Mouse (Mus musculus) layer of hippocampus, adult 8-10 months (tissue): ENCODE data around the gene E130308A19Rik. TPM values are rescaled to one million over a fixed set of nuclear protein-coding genes. Genes with fewer than 3 reads are reported as not detected.

Source experiments
- DNase-seq, 2 experiments: peaks; one replicate each; pipeline ENCODE4 v3.0.0; 2022; ENCODE audit warnings: low spot score in 2 of 2
- total RNA-seq, 4 experiments: library from RNA; stranded (reverse); gene quantifications; 2 replicates each; pipeline ENCODE4 v1.2.4; 2022

E130308A19Rik gene
- total RNA-seq = 10 to 100 TPM; 11.6 to 16.6 (median 13.0) TPM

DNA sequence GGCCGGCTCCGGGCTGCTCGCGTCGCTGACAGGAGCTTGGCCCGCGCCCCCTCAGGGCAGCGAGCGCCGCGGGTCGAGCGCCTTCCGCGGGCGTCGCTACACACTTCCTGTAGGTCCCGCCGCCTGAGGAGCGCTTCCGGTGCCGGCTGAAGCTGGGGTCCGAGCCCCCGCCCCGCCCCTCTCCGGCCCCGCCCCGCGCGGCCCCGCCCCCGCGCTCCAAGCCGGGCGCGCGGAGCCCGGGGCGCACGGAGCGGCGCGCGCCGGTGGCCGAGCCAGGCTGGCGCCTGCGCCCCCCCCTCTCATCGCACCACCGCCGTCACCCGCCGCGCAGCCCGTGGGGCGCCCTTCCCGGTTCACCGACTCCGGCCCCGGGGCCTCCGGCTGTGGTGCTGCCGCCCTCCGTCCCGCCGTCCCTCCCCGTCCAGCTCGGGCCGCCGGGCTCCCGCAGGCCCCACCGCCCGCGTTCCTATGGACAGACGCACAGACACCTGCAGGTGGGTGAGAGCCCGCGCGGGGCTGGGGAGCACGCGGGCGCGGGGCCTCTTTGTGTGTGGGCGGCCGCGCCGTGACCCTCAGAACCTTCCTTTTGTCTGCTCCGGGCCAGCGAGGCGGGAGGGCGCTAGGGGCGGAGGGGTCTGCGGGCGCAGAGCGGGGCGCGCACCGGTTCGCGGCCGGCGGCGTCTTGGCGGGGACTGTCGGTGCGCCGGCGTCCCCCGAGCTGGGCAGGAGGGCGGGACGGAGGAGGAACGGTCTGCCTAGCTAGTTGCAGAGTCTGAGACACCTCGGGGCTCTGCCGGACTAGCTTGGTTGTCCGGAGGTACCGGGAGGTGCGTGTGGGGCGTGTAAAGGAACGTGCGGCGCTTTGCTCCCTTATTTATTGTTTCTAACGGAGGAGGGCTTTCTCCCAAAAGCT, at the start of gene E130308A19Rik:
Gene E130308A19Rik (plus strand): TSS at position 214 of the 913 bp plus-strand sequence.
- DNase-seq = peak; percentile 29 to 43

DNA sequence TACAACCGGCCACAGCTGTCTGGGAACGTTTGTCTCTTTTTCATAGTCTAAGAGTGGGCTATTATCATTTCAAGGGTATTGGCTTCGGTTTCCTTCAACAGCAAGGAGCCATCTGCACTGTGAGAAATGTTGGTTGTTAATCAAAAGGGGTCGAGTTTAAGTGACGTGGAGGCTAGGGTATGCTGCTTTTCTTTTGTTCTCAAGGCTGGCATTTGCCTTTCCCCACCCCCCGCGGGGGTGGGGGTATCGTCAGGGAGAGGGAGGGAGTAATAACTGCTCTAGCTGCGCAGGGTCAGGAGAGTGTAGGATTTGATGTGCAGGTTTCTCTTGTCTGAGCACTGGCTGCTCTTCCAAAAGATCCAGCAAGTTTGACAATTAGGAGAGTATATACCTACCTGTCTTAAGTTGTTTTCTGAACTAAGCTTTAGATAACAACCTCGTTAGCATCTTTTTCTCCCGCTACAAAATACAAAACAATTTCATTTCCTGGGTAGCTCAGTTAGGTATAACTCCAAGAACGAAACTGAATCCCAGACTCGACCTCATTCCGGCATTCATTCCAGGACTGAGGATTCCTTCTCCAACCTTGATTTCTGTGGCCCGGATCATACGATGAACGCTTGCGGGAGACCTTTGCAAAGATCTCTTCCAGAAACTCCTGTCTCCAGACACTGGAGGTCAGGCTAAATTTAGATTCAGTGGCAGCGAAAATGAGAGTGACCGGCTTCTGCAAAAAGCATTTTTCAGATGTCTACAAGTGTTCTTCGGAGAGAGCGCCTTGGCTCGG, 45.3 kb upstream of the E130308A19Rik start:
- DNase-seq = no peak

DNA sequence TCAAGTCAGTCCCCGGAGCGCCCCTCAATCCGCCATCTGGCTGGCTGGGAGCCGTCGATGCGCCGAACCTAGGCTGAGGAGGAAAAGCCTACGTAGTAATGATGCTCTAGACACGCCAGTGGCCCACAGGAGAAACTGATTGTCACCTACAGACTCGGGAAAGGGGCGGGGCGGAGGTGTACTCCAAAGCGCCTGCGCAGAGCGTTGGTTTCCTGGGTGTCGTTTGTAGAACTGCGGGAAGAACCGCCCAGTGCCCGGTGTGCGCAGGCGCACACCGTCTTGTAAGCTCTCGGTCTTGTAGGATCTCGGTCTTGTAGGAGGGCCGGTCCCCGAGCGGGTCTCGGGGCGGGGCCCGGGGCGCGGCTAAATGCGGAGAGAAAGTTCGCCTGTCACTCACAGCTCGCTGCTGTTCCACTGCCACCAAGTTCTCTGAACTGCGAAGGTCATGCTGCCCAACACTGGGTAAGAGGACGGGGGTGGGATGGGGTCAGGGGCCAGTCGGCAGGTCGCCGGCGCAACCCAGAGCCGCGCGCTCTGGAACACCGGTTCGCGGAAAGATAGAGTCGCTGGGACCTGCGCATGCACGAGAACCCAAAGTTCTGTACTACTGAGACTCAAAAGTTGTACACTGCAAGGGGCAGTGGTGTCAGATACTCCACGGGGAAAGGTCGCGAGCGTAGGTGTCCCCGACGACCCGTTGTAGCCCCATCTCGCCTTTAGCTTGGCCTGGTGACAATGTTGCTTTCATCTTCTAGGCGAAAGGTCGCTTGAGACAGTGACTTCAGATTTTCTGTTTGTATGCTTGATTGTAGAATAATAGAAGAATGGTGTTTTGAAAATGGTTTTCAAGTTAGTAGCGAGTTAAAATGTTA, 44.5 kb upstream of the E130308A19Rik start, which contains the start of gene Hsdl2:
Gene Hsdl2 (plus strand): TSS at position 250 of the 872 bp plus-strand sequence.
- DNase-seq = peak; percentile 97

DNA sequence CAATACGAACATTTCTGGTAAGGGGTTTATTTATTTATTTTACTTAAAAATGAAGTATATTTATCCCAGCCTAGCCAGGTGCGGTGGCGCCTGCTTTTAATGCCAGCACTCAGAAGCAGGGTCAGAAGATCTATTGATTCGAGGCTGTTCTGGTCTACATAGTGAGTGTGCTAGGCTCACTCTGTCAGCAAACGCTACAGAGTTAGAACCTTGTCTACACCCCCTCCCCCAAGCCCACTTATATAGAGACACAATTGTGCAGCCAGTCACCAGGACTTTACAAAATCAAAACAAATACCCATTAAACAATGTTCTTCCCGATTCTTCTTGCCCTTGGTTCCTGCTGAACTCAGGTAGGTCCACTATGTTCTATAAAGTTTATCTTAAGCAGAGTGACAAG, 43.8 kb upstream of the E130308A19Rik start:
- DNase-seq = no peak

DNA sequence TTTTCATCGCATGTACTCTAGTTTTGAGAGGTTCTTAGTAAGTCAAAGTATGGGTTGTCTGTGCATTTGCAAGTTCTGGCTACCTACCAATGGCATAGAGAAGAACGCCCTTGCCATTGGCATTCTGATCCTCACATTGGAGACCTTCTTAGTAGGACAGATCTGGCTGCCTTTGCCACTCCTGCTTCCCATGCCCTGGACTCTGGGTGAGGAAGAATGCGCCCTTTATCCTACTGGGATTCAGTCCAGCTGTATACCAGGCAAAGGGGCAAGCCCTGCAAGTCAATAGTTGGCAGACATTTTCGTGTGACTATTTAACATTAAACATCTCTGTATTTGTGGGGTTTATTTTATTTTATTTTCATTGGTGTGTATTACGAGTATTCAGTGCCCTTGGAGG, 40.9 kb upstream of the E130308A19Rik start:
- no peak for DNase-seq

DNA sequence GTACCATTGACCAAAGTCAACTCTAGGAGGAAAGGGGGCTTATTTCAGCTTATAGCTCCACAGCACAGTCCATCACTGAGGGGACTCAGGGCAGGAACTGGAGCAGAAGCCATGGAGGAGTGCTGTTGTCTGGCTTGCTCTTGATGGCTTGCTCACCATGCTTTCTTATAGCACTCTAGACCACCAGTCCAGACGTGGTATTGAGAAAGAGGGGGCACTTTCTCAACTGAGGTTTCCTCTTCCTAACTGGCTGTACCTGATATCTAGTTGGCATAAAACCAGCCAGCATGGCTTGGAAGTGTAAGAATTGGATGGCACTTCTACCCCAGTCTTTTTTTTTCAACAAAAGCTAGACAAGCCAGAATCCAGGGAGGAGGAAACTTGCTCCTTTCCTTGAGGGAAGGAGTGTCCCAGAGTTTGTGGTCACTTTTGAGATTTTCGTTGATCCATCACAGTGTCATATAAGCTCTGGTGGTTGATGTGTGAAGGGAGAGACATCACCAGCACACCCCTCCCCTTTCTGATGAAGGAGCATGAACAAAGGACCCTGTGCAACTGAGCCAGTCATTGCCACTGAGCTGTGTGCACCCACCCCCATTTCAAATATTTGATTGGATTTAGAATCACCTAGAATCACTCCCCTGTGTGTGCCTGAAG, 38.7 kb upstream of the E130308A19Rik start:
- no peak for DNase-seq

DNA sequence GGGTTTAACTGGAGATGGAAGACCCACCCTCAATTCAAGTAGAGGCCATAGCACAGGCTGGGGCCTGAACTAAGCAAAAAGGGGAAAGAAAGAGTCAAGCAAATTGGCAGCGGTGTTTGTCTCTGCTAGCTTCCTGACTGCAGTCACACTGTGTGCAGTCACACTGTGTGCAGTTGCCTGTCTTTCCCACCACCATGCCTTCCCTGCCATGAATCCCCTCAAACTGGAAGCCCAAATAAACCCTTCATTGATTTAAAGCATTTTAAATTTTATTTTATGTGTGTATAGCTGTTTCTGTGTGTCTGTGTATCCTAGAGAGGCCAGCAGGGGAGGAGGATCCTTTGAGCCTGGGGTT, 38.2 kb upstream of the E130308A19Rik start:
- DNase-seq = no peak

DNA sequence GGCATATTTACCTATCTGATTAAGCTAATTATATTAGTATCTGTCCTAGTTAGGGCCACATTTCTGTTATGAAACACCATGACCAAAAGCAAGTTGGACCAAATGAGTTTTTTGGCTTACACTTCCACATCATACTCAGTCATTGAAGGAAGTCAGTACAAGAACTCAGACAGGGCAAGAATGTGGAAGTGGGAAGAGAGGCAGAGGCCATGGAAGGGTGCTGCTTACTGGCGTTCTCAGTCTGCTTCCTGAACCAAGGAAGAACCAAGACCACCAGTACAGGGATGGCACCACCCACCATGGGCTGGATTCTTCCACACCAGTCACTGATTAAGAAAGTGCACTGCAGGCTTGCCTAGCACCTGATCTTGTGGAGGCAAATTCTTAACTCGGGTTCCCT, 31.4 kb upstream of the E130308A19Rik start:
- DNase-seq = no peak

DNA sequence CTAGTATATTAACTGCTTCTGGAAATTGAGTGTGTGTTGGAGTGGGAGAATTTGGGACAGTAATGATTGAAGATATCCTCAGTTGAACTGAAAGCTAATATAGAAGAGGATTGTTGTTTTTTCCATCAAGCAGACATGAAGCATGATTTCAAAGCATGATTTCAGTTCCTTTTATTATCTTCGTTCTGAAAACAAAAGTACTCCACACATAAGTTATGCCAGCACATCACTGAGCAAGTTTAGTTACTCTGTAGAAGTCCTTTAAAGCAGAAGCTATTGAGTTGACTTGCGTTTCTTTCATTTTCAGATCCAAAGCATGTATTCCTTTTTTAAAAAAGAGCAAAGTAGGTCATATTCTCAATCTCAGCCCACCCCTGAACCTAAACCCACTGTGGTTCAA, 29.5 kb upstream of the E130308A19Rik start:
- no peak for DNase-seq

DNA sequence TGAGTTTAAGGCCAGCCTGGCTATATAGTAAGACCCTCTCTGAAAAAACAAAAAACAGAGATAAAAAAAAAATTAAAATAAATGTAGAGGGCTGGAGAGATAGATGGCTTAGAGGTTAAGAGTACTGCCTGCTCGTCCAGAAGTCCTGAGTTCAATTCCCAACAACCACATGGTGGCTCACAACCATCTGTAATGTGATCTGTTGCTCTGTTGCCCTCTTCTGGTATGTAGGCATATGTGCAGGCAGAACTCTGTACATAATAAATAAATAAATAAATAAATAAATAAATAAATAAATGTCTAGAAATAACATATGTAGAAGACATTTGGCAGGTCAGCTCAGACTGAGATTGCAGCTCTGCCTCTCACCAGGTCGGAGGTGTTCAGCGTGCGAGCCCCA, 23.3 kb upstream of the E130308A19Rik start:
- no peak for DNase-seq

DNA sequence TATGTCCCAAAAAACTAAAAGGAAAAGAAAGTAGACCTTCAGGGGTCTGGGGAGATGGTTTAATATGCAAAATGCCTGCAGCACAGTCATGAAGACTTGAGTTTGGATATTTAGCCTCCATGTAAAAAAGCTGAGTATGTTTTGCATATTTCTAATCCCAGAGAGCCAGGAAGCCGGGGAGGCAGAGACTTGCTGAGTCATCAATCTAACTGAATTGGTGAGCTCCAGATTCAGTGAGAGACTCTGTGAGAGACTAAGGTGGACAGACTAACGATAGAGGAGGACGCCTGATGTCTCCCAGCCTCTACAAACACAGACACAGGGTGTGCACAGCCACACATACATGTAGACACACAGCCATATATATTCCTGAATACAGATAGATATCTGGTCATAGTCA, 21.1 kb upstream of the E130308A19Rik start:
- no peak for DNase-seq

DNA sequence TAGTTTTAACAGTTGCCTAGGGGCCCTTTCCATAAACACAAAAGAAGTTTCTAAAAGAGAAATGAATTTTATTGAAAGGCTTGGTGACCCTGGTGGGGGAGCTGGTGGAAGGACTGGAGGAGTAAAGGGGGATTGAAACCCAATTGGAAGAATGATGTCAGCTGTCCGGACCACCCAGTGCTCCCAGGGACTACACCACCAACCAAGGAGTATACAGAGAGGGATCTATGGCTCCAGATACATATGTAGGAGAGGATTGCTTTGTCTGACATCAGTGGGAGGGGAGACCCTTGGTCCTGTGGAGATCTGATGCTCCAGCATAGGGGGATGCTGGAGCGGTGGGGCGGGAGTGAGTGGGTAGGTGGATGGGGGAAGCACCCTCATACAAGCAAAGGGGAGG, 20.5 kb upstream of the E130308A19Rik start:
- DNase-seq = no peak

DNA sequence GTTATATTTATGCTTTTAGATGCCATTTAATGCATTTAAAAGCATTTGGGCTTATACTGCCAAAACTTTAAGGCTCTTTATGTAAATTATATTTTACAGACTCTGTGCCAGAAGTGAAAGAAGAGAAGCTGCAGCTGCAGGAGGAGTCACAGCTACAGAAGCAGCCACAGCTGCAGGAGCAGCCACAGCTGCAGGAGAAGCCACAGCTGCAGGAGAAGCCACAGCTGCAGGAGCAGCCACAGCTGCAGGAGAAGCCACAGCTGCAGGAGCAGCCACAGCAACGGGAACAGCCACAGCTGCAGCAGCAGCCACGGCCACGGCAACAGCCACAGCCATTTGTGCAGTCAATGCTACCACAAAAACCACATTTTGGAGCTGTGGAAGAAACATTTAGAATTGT, 15.6 kb upstream of the E130308A19Rik start:
- no peak for DNase-seq

DNA sequence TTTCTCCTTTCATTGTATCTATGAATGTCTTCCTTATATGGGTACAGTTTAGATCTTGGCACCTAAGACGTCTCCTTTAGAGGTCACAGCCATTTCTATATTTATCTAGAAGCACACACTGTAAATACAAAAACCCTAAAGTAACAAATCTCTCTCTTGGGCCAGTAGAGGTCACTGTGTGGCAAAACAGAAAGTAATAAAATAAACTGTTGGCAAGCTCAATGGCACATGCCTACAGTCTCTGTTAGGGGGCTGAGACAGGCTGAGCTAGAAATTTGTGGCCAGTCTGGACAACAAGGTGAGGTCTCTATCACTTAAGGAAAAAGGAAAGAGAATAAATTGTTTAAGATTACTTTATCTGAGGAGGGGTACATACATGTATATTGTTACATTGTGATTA, 11.0 kb upstream of the E130308A19Rik start:
- DNase-seq = no peak

DNA sequence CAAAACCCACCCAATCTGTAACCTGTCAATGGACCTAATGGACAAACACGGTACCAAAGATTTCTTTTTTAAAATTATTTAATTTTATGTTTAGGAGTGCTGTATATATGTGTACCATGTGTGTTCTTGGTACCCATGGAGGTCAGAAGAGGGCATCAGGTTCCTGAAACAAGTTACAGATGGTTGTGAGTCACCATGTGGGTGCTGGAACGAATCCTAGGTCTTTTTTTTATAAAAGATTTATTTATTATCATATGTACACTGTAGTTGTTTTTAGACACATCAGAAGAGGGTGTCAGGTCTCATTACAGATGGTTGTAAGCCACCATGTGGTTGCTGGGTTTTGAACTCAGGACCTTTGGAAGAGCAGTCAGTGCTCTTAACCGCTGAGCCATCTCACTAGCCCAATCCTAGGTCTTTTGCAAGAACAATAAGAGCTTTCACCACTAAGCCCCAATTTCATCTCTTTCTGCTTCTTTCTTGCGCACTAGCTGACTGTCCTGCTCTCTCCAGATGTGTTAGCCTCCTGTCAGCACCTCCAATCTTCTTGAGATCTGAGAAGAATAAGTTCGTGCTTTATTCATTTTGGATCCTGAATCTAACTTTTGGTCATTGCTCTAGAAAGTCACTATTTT, 6.3 kb upstream of the E130308A19Rik start:
- no peak for DNase-seq

DNA sequence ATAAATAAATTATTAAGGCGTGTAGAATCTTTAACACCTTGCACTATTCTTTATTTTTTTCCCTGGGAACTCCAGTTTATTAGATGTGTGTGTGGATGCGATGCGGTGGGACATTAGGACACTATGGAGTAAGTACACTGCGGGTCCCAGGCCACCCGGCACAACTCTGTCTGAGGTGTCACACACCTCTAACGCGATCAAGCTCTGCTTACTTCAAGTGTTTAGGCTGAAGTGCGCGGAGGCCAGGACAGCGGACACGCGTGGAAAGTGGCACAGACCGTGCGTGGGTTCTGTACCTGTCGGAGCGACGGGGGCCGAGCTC, 374 bp upstream of the E130308A19Rik start:
- DNase-seq = no peak

DNA sequence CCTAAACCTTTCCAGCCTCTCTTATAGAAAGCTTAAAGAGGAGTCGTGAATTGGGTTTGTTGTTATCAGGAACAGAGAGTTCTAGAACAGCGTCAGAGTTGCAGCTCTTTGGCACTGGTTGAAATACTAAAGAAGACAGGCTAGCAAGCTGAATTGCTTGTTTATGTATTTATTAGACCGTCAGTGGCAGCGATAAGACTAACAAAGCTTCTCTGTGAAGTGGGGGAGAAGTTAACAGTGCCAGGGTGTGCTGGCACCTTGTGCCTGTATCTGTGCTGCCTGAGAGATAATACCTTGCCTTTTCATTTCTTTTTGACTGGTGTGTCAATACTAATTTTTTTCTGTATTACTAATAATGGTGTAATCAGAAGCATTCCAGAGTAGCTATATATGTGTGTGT, 2.2 kb downstream of the E130308A19Rik start:
- no peak for DNase-seq

DNA sequence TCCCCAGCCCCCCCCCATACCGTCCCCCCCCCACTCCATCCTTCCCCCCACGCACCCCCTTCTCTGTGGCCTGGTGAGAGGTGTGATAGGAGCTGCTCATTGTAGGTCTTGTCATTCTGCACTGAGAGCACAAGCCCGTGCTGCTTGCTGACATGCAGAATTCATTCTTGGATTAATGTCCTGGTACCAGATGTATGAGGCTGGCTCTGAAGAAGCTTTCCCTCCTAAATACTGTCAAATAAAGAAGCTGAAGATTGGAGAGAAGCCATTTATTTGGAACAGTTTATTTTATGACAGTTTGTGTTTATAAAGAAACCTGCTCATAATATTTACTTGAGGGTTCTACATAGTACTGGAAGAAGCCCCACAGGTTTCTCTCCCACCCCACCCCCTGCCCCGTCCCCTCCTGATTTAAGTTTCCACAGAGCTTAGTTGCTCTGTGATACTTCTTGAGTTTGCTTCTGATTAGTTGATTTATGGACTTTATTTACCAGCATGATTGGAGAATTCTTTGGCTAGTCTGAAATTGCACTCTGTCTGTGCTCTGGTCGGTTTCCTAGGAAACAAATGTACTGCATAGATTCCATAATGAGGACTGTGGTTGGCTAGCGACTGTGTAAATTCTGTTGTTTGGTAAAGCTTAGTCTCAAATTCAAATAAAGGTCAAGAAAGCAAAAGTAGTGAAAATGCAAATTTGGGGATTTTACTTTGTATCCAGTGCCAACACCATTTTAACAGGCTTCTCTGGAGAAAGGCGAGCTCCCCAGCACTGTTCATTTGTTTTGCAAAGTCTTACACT, 3.3 kb downstream of the E130308A19Rik start:
- DNase-seq = no peak

DNA sequence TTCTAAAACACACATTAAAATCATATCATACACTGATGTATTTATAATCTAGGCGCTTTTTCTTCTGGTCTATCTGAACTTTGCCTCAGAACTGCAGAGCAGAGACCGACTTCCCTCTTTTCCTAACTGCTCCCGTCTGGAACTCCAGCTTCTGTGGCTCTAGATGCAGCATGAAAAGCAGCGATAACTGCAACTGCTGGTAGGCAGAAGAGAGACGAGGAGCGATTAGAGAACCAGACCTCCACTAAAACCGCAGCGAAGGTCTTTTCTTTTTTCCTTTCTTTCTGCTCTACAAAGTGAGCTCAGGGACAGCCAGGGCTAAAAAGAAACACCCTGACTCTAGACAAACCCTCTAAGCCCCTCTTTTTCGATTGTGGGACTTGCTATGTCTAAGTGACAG, 4.1 kb downstream of the E130308A19Rik start:
- no peak for DNase-seq

DNA sequence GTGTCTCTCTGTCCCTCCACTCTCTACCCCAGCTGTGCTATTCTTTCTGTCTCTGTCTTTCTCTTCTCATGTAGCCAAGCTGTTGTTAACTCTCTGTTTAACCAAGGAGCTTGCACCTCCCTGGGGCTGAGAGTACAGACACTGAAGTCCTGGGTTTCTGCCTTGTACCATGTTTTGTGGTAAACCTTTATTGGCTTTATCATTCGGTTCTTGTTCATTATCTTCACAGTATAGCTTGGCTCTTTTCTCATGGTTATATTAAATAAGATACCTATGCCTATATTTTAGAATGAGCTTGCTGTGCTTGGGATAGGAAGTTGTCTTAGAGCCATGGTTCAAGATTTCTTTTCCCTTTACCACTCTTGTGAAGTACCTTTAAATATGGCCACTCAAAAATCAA, 8.5 kb downstream of the E130308A19Rik start:
- no peak for DNase-seq
